Mouse (Mus musculus): ENCODE measurements around the gene Csrp2.

The Csrp2 gene

GRCm38 (mm10) chr10:110974463-110974862 is 54.9 kb downstream of the Csrp2 start:
- no peak for DNase-seq

GRCm38 (mm10) chr10:110974885-110975284 is 55.3 kb downstream of the Csrp2 start:
- no peak for DNase-seq

- no peak for DNase-seq
Observed at GRCm38 (mm10) chr10:110976046-110976445, 56.5 kb downstream of the Csrp2 start.

GRCm38 (mm10) chr10:110977379-110977778 is 57.8 kb downstream of the Csrp2 start:
- no peak for DNase-seq

GRCm38 (mm10) chr10:110979431-110979830 is 59.8 kb downstream of the Csrp2 start:
- DNase-seq, result no peak

- no peak for DNase-seq
Observed at GRCm38 (mm10) chr10:110980441-110980840, 60.9 kb downstream of the Csrp2 start.

GRCm38 (mm10) chr10:110982771-110983170 is 63.2 kb downstream of the Csrp2 start:
- no peak for DNase-seq

- no peak for DNase-seq
Observed at GRCm38 (mm10) chr10:110986682-110987081, 67.1 kb downstream of the Csrp2 start.
